Mouse (Mus musculus) granulocyte monocyte progenitor cell, adult 5-6 weeks (primary cell): ENCODE measurements around the gene B020031M17Rik. TPM values are rescaled to one million over a fixed set of nuclear protein-coding genes. Genes with fewer than 3 reads are reported as not detected.
"Not testable (repeated sequence)": the region's sequence is repeated elsewhere in the genome, so short reads cannot be mapped to it uniquely, and the experiment has no call there.

Source experiments
- ATAC-seq: replicated peaks from 2 replicates; pipeline ENCODE4 v1.8.0; 2016; ENCODE audit warnings: mild to moderate bottlenecking, moderate TSS enrichment, inconsistent platforms; ENCODE audit not compliant: poor library complexity, severe bottlenecking
- total RNA-seq, 2 experiments: library from RNA; stranded (forward) in 1 of 2; stranded (reverse) in 1 of 2; fragments of 200-712, 200-1000 nt in 1 of 2; fragments of >200 nt in 1 of 2; fragmentation: Nextera tagmentation in 1 of 2; gene quantifications; 2 replicates each; pipeline ENCODE4 v1.2.3; 2014 to 2017

Gene B020031M17Rik
- total RNA-seq (2014; fragmentation: Nextera tagmentation): not detected in 2 replicates
- not detected in 2 replicates for total RNA-seq (2017)

DNA sequence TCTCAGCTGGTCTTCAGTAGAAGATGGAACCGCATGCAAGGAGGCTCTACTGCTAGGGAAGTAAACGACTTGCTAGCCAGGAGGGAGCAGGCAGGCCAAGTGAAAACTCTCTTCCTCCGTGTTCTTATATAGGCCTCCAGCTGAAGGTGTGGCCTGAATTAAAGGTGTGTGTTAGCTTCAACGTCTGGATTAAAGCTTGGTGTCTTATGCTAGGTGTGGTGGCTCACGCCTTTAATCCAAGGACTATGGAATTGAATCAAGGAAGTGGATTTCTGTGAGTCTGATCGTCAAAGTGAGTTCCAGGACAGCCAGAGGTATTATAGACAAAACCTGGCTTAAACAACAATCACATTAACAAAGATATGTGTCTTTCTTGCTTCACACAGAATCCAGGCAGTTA lies at the start of gene B020031M17Rik:
B020031M17Rik (minus strand) TSS at position 101 of the 400 bp plus-strand sequence.
- ATAC-seq: not testable (repeated sequence)

DNA sequence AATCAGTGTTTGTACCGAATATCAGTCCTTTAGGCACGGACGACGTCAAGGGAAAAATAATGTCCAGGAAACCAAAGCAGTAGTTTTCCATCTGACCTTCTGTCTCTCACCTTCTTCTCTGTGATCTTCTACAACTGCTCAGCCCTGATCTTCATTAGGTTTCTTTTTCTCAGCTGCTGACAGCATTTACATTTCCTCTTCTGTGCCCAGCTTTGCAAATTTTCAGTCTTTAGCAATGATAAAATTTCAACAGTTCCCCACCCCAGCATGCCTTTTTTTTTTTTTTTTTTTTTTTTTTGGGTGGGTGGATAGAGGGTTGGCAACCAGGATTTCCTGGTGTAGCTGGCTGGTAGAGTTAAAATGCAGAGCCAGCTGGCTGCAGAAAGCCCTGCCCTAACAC lies 48.6 kb upstream of the B020031M17Rik start:
- peak; percentile 62 for ATAC-seq

DNA sequence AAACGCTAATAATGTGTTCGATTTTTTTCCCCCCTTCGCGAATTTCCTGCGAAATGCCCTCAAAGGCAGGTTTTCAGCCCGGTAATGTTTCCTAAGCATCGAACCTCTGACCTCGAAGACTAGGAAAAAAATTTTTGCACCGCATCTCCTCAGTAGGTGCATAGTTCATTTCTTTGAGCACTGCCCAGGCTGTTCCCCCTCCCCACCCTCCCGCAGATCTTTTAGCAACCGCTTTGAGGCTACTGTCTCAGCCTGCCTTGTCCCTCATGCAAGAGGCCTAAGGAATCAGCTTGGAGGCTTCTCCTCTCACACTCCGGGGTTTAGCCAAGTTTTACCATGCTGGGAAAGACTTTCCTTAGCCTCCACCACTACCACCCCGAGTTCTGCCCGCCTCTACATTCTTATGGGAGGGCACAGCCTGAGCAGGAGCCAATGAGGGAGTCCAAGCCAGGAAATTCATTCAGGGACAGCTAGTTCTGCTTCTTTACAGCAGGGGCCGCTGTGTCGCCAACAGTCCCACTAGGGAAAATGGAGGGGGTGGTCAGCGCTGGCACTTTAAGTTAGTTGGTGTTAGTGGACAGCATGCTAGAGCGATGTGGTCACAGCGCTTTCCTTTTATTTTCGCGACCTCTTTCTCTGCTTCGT lies 48.0 kb upstream of the B020031M17Rik start:
- ATAC-seq: peak; percentile 89

GRCm38 (mm10) chr13:119991917-119992496 lies 41.4 kb upstream of the B020031M17Rik start:
- ATAC-seq: peak; percentile 88

DNA sequence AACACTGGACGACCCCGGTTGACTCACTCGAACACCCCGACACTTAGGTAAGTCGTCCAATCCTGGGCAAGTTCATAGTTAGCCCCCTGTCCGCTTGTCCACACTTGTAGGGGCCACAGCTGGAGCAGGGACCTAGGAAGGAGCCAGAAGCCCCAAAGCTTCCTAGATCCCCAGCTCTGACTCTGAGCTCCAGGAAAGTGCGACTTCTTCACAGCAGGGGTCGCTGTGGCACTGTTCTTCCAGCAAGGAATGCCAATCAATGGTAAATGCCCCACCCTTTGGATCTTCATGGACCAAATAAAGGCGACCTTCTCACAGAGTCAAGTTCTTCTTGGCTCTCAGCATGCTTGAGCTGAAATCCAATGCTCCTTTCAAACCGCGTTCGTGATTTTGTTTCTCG lies 40.7 kb upstream of the B020031M17Rik start:
- ATAC-seq: peak; percentile 90

DNA sequence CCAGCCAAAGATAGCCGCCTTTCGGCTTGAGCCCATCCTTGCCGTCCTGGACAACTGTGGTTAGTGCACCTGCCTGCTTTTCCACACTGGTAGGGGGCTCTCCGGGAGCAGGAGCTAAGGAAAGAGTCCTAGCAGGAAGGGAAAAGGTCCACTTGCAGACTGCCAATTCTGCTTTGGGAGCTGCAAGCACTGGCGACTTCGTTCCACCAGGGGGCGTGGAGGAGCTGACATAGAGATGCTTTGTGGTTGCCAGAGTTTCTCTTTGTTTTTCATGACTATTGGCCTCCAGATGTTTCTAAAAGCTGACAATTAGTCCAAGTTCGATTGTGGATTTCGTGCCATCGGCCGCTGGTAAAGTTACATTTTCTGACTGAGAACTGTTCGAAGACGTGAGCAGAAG lies 18.6 kb upstream of the B020031M17Rik start:
- ATAC-seq: peak; percentile 61

DNA sequence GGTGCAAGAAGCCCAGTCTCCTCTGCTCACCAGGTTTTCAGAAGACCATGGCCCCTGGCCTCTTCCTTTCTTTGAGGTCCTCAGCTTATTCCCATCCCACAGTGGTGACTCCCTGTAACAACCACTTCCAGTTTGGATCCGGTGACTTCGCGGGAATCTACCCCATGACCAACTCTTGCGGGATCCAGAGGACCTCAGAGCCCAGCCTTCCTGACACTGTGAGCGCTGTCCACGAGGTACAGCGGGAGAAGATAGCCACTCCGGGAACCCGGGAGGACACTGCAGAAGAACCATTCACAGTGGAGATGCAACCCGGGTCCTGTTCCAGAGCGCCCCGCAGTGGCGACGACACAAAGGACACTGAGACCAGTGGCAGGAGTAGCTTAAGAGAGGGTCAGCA lies 17.6 kb upstream of the B020031M17Rik start:
- peak; percentile 34 for ATAC-seq

GRCm38 (mm10) chr13:119965968-119966367 lies 15.4 kb upstream of the B020031M17Rik start:
- not testable (repeated sequence) for ATAC-seq

- peak; percentile 45 for ATAC-seq
These were observed 14.8 kb upstream of the B020031M17Rik start for GRCm38 (mm10) chr13:119965302-119965952.

- peak; percentile 41 for ATAC-seq
These were observed 12.2 kb upstream of the B020031M17Rik start for GRCm38 (mm10) chr13:119962856-119963255.

GRCm38 (mm10) chr13:119955567-119955966 lies 5.0 kb upstream of the B020031M17Rik start:
- peak; percentile 57 for ATAC-seq

DNA sequence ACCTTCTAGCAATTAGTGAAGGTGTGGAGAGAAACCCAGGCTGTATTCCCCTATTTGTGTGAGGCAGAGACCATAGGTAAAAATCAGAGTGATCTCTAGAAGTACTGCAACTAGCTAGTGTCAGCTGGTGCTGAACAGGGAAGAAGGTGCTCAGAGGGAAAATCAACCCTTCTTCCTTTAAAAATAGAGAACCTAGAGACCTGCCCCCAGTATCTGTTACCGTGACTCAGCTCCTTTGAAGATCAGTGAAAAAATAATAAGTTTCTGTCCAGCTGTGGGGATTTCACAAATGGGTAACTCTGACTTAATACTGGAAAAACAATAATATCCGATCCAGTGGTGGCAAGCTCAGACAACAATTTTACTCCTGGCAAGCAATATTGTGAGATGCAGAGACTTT lies 4.5 kb upstream of the B020031M17Rik start:
- ATAC-seq: peak; percentile 77

DNA sequence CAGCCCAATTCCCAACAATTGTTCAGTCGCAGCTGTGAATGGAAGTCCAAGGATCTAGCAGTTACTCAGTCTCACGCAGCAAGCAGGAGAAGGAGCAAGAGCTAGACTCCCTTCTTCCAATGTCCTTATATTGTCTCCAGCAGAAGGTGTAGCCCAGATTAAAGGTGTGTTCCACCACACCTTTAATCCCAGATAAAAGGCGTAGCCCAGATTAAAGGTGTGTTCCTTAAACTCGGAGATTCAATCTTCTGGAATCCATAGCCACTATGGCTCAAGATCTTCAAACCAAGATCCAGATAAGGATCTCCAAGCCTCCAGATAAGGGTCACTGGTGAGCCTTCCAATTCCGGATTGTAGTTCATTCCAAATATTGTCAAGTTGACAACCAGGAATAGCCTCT lies 21.4 kb downstream of the B020031M17Rik start, which contains the start of gene Gm21761:
Gm21761 (minus strand) TSS at position 101 of the 400 bp plus-strand sequence.
- ATAC-seq: not testable (repeated sequence)

DNA sequence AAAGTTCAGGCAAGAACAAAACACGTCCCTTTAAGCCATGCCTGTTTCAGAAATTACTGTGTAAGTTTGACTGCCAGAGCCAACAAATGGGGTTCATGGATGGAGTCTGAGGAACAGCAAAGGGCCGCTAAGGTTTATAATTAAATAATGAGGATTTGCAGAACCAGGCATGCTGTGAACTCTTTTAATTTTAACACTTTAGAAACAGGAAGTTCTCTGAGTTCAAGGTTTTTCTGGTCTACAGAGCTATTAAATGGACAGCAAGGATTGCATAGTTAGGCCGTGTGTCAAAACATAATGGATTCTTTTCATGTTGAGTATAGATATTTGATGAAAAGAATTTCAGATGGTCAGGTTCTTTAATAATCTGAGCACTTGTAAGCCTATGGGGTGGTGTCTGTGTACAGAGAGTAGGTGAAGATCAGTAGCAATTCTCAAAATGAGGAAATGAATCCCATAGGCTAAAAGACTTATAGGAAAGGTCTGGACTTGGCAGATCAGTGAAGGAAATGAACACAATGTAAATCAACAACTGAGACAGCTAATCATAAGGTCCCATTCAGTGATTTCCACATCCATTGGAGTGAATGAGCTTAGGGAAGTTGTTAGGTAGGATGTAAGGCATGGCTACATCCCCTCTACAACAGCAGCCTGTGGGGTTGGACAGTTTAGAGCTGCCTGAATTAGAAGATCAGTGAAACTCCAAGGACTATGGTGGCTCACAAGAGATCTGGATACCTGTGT lies 25.8 kb downstream of the B020031M17Rik start:
- ATAC-seq: peak; percentile 98

DNA sequence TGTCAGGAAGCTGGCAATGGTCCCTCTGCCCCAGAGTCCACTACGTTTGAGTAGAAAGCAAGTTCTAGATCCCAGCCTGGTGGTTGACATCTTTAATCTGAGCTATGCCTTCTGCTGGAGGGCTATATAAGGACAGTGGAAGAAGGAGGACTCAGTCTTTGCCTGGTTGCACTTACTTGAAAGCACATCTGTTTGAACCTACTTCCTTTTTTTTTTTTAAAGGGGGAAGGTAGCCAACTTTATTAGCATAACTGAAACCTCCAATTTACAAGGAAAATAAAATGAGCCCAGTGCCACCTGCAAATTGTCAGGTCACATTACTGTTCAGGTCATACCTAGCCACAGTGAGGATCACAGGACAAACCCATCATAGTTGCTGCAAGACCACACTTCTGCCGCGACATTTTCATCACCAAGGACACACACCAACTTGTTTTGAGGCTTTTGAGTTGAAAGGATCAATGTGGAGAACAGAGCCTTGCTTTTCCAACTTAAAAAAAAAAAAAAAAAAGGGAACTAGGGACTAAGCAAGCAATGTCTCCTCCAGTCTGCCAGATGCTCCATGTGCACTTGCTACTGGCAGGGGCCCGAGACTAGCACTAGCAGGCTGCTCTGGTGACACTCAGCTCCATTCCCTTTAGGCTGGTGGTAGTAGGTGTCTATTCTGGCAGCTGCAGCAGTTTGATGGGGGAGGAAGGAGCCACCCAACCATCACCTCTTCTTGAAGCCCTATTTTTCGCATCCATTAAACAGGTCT lies 33.5 kb downstream of the B020031M17Rik start:
- peak; percentile 75 for ATAC-seq

- ATAC-seq: peak; percentile 51
These were observed 34.2 kb downstream of the B020031M17Rik start for GRCm38 (mm10) chr13:119916449-119916848.
